Mouse (Mus musculus): ENCODE data around the gene Myo1d. TPM values are rescaled to one million over a fixed set of nuclear protein-coding genes. Genes with fewer than 3 reads are reported as not detected.

Gene Myo1d
- total RNA-seq, 2 experiments from 2014 or later = 2.0 to 7.2 TPM

DNA sequence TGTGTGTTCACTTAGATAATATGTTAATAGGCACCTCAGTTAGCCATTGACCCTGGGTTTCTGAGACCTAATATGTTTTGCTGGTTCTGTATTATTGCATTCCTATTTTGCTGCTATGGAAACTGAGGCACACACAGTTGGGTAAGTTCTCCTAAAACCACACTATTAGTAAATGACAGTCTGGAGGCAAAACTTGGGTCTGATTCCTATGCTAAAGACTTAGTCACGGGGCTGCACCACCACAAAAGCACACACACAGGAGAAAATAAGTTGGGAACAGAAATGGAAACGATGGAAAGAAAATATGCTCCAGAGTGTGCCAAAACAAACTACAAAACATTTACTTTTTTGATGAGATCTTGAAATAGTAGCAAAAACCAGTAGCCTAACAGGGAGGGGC, 45.1 kb downstream of the Myo1d start:
- no peak for ATAC-seq (replicated peaks; ENCODE audit: poor library complexity)

DNA sequence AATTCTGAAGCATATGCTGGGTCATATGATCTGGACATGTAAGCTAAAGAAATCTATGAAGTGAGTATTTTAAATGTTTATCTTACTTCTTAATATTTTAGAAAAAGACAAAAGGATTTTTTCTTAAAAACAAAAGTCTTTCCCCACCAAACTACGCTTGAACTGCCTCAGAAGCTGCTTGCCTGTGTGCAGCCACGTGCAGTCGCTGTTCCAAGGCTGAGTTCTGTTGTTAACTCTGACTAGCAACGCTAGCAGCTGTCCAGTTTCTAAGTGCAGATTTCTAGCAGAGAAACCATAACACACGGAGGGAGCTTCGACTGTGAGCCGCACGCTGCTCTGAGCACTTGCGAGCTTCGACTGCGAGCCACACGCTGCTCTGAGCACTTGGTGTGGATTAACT, 55.1 kb downstream of the Myo1d start:
- ATAC-seq (replicated peaks; ENCODE audit: poor library complexity) = no peak

DNA sequence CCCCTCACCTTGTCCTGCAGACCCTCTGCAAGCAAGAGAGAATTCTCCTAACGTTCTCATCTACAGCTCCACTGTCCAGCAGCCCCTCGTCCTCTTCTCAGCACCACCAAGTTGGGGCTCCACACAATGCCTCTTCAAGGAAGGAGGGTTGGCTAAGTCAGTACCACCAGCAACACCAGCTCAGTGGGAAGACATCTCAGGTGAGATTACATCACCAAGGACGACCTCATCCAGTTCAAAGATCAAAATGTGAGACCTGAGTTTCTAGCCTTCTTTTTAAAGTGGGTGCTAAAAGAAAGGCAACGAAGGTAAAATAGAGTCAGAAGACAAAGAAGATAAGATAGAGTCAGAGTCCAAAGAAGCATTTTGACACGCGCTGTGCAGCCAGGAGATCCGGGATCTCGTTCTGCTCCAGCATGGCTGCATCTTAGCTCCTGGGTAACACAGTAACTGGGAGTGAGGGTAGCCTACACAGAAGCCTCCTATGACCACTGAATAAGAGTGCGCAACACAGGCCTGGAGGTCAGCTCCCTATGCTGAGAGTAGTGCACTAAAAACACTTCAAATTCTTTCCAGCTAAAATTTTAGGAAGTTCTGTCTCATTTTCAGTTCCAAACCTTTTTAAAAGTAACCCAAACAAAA, 56.3 kb downstream of the Myo1d start:
- ATAC-seq (replicated peaks; ENCODE audit: poor library complexity) = no peak

DNA sequence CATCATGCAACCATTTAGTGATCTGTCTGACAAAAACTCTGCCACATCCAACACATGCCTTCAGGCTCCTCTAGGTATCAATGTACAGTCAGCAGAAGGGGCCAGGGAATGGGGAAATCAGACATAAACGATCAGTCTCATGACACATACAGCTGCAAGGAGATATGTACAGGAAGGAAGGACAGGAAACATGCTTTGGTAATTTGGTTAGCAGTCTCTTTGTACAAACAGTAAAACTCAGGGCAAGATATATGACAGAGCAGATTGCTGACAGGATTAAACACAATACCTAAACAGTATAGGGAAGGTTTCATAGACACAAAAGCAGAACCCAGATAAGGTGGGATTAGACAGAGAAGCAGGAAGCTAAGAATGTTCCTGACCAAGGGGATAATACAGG, 60.8 kb downstream of the Myo1d start:
- ATAC-seq (replicated peaks; ENCODE audit: poor library complexity) = peak; percentile 87

DNA sequence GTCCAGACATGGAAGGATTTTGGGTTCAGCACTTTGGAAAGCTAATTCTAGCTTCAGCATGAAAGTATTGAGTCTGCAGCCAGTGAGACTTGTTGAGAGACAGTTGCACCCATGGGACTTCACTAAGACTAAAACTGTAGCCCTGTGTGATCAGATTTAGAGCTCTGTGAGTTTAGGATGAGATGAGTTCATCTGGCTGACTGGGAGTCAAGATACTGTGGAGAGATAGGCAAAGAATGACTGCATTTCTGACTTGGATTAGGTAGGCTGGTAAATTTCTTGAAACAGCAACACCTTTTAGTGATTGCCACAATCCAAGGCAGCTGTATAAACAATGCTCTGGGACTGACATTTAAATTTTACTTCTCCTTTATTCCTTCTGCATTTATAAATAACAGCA, 61.8 kb downstream of the Myo1d start:
- no peak for ATAC-seq (replicated peaks; ENCODE audit: poor library complexity)

DNA sequence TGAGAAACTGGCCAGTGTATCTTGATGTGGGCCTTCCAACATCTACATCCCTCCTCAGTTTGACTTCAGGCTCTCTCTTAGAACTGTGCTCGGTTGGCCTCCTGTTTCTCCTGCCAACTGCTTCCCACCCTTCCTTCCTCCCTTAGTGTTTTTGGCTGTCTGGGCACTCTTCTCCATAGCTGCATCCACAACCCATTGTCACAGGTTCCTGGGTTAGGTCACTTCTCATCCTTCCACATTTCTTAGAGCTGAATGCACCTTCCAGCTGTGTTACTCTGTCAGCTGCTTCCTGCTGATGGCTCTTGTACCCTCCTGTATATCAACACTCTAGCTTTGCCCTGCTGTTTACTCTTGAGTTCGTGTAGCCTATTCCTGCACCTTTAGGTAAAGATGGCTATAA, 64.7 kb downstream of the Myo1d start:
- ATAC-seq (replicated peaks; ENCODE audit: poor library complexity) = no peak

DNA sequence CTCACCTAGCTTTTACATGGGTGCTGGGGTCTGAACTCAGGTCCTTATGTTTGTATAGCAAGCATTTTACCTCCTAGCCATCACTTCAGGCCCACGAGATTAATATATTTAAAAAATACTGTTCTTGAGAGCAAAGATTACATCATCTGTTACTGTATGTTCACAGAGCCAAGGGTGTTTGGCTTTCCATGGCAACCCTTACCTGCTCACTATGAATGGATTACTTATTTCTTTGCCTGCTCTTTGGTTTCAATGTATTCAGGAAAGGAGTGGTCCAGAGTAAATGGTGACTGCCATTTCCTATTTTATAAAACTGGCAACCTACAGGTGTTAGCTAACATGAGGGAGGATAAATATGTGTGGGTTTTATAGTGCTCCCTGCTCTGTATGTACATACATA, 66.1 kb downstream of the Myo1d start:
- ATAC-seq (replicated peaks; ENCODE audit: poor library complexity) = no peak

DNA sequence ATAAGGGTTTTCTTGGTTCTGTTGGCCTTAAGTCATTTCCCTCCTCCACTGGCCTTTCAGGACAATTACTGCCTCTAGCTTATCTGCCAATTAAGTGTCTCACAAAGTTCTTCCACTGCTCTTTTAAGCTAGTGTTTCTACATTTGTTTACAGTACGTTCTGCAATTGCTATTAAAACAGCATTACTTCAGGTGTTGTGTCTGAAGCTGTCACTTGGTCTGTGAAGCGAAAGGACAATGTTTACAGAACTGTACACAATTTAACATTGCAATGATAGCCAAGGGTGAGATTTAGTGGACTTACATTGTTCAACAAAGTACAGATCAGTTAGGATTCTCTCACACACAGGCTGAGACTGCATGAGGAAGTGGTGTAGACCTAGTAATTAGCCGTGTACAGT, 67.6 kb downstream of the Myo1d start:
- no peak for ATAC-seq (replicated peaks; ENCODE audit: poor library complexity)

DNA sequence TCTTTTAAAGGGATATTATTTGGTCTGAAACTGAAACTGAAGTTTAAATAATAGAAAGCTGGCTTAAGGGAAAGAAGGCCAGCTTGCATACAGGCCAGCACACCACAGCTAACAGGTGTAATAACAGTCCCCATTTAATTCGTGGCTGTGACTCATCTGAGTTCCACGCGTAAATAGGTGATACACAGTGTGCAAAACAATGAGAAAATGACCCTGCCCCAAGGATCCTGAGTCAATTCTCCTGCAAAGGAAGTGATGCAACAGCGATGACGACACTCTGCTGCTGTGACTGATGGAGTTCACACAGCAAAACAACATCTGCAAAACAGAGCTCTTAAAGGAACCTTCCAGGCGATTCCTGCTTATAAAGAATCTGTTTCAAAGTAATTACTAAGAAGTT, 68.5 kb downstream of the Myo1d start:
- ATAC-seq (replicated peaks; ENCODE audit: poor library complexity) = 0 out of 2 replicates have a peak, but pooled peaks have one; percentile 46

DNA sequence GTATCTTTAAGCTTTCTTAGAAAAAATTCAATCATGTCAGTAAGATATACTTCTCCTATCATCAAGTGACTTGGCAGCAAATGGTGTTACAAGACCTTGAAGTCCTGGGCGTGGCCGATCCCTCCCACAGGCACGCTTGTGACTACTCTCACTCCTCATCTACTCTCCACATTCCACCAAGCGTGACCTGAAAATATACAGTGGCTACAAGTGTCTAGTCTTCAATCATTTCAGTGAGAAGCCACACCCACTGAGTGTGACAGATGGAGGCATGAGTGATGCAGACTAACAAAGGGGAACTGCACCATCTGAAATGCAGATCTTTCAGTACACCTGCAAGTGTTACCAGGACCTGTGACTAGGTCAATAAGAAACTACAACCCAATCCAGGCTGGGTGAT, 79.2 kb downstream of the Myo1d start:
- peak; percentile 47 for ATAC-seq (replicated peaks; ENCODE audit: poor library complexity)

DNA sequence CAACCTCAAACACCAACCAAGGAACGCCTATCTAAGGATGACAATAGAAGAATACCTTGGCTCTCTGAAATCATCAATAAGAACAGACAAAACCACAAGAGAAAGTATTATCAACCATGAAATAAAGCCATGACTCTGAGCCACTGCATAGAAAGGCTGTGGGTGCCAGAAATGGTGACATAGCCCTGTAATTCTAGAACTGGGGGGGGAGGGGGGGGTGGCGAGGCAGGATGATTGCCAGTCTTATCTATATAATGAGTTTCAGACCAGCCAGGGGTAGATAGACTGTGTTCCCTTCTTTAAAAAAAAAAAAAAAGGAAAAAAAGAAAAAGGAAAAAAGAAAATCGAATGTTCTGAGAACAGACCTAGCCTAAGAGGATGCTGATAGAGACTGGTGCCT, 81.1 kb downstream of the Myo1d start:
- peak; percentile 42 for ATAC-seq (replicated peaks; ENCODE audit: poor library complexity)

DNA sequence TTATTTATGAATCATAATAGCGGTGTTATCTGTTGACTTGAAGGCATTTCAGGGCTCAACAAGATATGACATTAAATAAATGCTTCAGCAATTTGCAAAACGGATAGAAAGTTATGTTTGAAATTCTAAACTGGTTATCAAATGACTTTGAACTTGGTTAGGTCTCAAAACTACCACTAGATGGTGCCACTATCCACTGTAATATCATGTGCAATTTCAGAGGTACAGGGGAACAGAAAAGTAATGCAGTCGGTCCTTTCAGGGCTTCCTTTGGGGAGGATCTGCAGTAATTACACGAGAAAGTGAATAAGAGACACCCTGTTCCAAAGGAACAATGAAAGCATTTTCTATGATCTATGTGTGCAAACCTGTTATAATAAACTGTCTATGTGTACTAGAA, 83.5 kb downstream of the Myo1d start:
- peak; percentile 77 for ATAC-seq (replicated peaks; ENCODE audit: poor library complexity)

DNA sequence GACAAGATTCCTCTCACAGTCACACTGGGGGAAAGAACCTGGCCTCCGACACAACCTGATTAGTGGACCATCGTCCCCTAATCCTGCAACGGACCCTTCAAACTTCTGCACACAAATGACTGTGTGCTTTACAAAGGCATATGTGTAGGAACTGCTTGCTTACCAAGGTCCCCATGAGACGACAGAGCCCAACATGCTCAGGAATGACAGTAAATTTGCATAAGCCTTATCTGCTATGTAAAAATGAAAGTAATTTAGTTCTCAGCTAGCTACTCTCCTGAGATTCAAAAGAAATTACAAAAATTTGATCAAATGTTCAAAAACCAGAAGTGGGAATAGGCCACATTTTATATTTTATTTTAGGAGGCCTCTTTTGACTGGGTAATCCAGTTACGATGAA, 95.2 kb downstream of the Myo1d start:
- ATAC-seq (replicated peaks; ENCODE audit: poor library complexity) = no peak

DNA sequence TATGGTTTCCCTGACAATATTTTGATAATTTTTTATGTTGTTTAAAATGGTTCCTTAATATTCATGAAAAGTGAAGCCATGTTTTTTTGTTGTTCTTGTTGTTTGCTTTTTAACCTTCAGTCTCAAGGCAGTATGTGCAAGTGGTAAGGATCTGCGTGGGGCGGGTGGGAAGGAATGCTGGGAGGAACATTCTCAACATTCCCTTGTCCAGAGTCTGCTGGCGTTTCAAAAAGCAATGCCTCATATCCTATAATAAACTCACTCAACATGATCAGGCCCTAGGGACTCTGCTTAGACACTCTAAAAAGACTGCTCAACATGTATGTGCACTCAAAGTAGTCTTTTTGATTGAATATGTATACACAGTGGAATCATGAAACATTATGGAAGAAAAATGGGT, 97.1 kb downstream of the Myo1d start:
- ATAC-seq (replicated peaks; ENCODE audit: poor library complexity) = no peak

DNA sequence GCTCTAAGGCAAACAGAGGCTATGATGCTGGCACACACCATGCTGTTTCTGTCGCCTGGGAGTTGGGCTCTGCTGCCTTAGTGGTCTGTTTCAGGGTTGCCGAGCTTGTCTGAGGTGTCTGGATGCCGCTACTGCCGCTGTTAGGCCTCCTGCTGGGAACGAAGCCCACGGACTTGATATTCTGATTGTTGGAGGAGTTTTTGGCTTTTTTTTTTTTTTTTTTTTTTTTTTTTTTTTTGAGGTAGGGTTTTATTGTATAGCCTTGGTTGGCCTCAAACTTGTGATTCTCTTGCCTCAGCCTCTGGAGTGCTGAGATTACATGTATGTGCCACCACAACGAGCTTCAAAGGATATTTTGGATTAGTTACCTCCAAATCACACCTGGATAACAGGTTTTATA, 106.8 kb downstream of the Myo1d start:
- no peak for ATAC-seq (replicated peaks; ENCODE audit: poor library complexity)

DNA sequence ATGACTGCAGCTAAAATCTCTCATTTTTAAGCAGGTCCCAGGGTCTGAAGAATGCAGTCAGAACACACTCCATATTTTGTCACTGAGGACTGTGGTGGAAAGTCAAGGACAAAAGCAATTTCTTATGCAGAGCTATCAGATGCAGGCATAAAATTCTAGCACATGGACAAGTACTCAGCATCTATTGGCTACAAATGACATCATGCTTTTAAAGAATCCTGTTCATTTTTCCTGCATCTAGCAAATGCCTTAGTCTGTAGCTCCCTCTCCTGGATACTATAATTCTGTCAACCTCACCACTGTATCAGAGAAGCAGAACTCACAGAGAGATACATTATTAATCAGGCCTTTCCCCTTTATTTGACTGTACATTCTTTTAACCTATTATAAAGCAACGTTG, 109.4 kb downstream of the Myo1d start:
- peak; percentile 90 for ATAC-seq (replicated peaks; ENCODE audit: poor library complexity)

DNA sequence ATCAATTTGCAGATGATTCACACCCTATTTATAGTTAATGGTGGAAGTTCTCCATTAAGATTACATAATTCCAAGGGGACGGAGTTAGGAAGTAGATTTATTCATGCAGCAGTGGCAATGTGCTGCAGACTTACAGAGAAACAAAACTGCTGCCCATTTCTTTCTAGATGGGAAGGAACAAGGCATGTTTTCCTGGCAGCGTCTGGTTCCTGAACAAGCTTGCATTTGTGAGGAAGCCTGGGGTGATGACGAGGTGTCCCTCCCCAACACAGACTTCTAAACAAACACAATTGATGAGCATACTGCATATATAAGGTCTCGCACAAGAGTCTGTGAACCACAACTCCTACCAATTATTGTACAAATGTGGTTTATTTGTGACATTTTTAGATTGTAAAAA, 109.9 kb downstream of the Myo1d start:
- ATAC-seq (replicated peaks; ENCODE audit: poor library complexity) = no peak

DNA sequence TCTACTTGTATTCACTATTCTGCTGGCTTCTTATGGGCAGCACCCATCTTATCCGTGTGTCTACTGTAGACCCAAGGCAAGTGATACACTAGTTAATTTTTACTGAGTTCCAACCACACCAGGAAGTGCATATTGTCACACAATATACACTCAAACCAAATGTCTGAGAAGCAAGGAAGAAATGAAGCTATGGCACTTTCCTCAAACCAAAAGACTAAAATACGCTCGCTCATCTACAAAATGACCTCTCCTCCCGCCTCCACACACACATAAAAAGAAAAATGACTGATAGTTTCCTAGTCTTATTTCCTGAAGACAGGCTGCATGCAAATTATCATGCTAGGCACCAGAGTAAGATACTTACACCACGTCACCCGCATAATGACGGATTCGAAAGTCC, 113.6 kb downstream of the Myo1d start:
- no peak for ATAC-seq (replicated peaks; ENCODE audit: poor library complexity)

DNA sequence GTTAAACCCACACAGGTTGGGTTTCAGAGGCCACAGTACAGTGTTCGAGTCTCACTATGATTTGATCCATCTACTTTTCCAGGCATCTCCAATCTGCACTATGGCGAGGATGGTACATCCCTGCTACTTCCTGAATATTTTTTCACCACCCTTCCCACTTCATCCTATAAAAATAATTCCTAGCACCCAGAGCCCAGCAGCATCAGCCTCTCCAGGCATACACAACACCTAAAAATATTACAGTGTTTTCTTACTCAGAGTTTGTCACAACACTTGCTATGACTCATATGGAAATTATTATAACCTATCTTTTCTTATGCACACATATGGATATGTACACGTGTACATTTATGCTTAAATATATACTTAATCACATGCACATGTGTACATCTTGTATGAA, 115.6 kb downstream of the Myo1d start:
- no peak for ATAC-seq (replicated peaks; ENCODE audit: poor library complexity)

DNA sequence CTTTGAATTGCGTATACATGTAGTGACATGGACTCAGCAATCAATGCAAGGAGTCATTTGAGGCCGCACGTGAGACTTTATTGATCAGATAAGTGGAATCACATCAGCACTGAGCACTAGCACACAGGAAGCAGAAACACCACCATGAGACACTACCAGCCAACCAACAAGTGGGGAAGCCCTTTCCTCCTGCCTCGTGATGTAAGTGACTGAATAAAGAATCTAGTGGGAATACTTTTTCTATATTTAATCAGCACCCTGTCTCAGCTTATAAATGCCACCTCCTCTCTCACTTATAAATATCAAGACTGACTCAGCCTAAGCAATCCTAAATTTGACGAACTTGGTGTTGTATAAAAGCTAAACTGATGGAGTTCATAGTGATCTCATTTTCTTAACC, 134.7 kb downstream of the Myo1d start:
- ATAC-seq (replicated peaks; ENCODE audit: poor library complexity) = no peak

DNA sequence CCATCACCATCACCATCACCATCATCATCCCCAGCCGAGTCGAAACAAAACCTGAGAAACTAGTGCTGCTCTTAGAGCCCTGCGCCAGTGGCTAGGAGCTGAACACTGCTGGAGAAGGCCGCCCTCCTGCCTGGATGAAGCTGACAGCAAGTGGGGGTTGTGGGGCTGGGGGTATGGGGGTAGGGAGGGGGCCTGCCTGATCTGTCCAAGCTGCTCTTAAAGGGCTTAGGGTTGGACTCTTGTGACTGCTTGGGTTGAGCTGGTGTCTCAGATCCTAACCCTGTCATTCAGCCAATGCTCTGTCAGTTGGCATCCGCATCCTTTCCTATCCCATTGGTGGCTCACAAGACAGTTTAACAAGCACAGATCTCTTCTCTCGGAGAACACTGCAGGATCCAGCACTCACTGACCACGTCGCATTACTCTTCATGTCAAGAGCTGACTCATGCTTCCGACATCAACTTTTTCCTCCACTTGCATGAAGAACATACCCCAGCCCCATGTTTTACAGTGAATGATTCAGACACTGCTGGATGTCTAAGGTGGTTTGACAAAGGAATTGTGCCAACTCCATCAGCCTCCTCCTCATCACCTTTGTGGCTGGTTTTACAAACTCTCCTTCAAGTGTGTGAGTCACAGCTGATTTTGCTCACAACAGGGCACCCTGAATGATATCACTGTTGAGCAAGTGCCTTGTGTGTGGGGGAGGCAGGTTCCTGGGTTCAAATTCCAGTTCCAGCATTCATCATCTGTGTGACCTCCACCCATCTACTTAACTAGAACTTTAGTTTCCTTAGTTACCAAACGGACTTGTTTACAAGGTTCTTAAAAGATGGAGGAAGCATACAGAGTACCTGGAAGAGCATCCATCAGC, 150.6 kb downstream of the Myo1d start:
- ATAC-seq (replicated peaks; ENCODE audit: poor library complexity) = no peak

DNA sequence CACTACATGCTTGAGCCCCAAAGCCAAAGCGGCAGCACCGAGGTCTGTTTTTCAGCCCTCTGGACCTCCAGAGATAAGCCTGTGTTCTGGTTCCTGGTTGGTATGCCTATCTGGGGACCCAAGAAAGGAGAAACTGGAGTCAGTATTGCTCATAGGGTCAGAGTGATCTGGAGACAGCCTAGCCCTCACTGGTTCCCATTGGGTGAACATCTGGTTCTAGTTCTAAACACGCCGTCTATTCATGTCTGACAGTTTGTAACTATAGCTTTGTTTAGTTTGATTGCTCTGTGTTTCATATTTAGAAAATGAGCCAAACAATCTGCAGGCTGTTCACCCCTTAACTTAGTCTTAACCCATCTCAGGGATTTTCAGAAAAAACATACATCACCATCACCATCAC, 151.2 kb downstream of the Myo1d start:
- no peak for ATAC-seq (replicated peaks; ENCODE audit: poor library complexity)

DNA sequence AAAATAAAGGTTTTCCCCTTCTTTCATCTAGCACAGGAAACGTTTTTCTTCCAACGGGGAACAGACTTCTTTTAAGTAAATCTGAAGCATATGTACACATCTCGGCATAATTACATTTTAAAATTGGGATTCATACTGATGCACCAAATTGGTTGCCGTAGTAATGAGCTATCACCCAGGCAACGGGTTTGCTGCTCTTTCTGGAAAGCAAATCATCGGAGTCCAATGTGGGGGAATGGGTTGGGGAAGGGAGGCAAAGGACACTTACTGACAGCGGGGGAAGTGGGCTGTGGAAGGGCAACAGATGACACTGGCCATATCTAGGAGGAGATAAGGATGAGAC, 156.8 kb downstream of the Myo1d start:
- no peak for ATAC-seq (replicated peaks; ENCODE audit: poor library complexity)
